Mouse (Mus musculus) ES-E14 (cell line): ENCODE results near the gene Pde4d.

Experiments used
- CHD2 ChIP-seq: IDR thresholded peaks from 2 replicates; pipeline ENCODE4 v1.6.1; 2014; ENCODE audit warnings: mild to moderate bottlenecking, low read depth, low read length, inconsistent platforms
- MAFK ChIP-seq: IDR thresholded peaks from 2 replicates; pipeline ENCODE4 v1.6.1; 2014; ENCODE audit warnings: mild to moderate bottlenecking, low read depth, low read length, inconsistent platforms; ENCODE audit not compliant: insufficient read depth
- ZC3H11A ChIP-seq: IDR thresholded peaks from 2 replicates; pipeline ENCODE4 v1.6.1; 2012; ENCODE audit warnings: low read depth, mild to moderate bottlenecking, inconsistent platforms, low read length, borderline replicate concordance
- ZNF384 ChIP-seq: IDR thresholded peaks from 2 replicates; pipeline ENCODE4 v1.6.1; 2012; ENCODE audit warnings: low read depth, low read length, inconsistent platforms

GRCm38 (mm10) chr13:108775882-108776281, 326.1 kb downstream of the Pde4d start:
- TF ChIP-seq ZNF384: no peak
- no peak for TF ChIP-seq CHD2
- no peak for TF ChIP-seq MAFK
- TF ChIP-seq ZC3H11A: no peak
